ENCODE assay signal across 9 mouse cellular contexts in the genomic region with DNA sequence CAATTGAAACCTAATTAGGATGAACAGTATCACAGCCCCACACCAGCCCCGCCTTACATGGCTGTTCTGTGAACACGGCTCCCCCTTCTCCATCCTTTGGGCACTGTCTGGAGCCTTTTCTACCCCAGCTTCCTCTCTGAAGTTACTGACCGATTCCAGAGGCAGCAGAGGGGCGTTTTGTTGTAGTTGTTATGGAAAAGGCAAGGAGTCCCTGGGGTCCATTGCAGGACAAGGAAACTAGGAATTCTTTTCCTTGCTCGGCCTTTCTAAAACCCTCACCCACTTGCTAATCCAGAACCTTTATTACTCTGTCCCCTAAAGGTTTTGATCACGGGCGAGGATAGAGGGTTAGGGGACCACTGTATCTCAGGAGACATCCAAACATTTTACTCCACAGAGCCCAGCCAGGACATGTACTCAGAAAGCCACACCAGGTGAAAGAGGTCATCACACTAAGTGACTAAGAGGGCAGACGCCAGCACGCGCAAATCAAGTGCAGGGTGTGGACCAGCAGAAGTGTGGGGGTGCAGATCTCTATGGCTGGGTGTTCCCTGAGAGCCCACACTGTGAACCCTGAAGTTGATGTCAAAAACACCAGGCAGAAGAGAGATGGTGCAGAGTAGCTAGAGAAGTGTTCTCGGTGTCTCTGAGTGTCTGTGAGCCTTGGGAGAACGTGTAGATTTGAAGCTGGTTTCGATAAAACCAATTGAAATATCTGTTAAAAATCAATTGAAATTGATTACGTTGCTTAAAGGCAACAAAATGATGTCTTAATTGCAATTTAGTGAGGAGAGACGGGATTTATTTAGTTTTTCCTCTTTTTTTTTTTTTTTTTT. TPM values are rescaled to one million over a fixed set of nuclear protein-coding genes. Genes with fewer than 3 reads are reported as not detected.
DNase-seq lines count a peak whose midpoint lies in the region; ATAC-seq and TF ChIP-seq lines count a peak whose summit lies in the region.
"Had no signal": no experiment of that assay in that cellular context is flagged by ENCODE, and none has a peak within 500 bp of the region (broad histone marks: within the 10 kb centered on the region; RNA-seq: fewer than 3 reads in every experiment).

No protein-coding gene starts in this region.

- no peak for TF ChIP-seq POLR2A in myocyte (IDR thresholded peaks at IDR 0.05; ENCODE audit: insufficient read length, low read depth)

- H3K79me2 ChIP-seq in myocyte (ENCODE audit: control insufficient read depth, insufficient read depth): no peaks in the 10 kb centered on the region

- H3K36me3 ChIP-seq in heart, embryonic 14.5 days (ENCODE audit: control insufficient read depth, insufficient read depth, low read length): no peaks in the 10 kb centered on the region
- no peaks in the 10 kb centered on the region for H3K36me3 ChIP-seq in liver, embryonic 11.5 days (ENCODE audit: control insufficient read depth, insufficient read depth, low read length)
- H3K36me3 ChIP-seq in myocyte (ENCODE audit: control insufficient read depth, insufficient read depth): no peaks in the 10 kb centered on the region

- peak overlapping the region; percentile 58 for H3K4me2 ChIP-seq in heart, embryonic 14.5 days (ENCODE audit: low read length)
- H3K4me2 ChIP-seq in liver, embryonic 11.5 days: peak overlapping the region; percentile 81
- H3K4me2 ChIP-seq in myocyte (ENCODE audit: low read depth): peak overlapping the region; percentile 75

- DNase-seq in right cerebral cortex, postnatal 10 days (ENCODE audit: low spot score in 2 of 2): peak; percentile 34 to 40
- DNase-seq in right cerebral cortex, adult 2 months (ENCODE audit: low spot score in 2 of 2): no peak
- DNase-seq in cerebellum, postnatal 14 days: peak; percentile 36 to 42
- DNase-seq in liver, embryonic 11.5 days (ENCODE audit: low spot score): peak; percentile 46
- no peak for DNase-seq in left cerebral cortex, adult 9 months (ENCODE audit: low spot score in 2 of 2)
- DNase-seq in urinary bladder, postnatal 10 days (ENCODE audit: low spot score): no peak

- peak overlapping the region; percentile 58 for H3ac ChIP-seq in myocyte (ENCODE audit: control insufficient read depth, insufficient read length)

- peak overlapping the region; percentile 51 for H3K9ac ChIP-seq in heart, embryonic 14.5 days (ENCODE audit: low read length)
- H3K9ac ChIP-seq in liver, embryonic 11.5 days (ENCODE audit: low read depth, low read length): peak overlapping the region; percentile 50

- H3K4me3 ChIP-seq in heart, embryonic 14.5 days (ENCODE audit: control insufficient read depth in 1 of 2, insufficient read depth in 1 of 2, low read depth in 1 of 2, low read length in 2 of 2): peak overlapping the region; percentile 45 to 63
- peak overlapping the region; percentile 49 for H3K4me3 ChIP-seq in liver, embryonic 11.5 days (ENCODE audit: low read depth, low read length)
- peak overlapping the region; percentile 72 for H3K4me3 ChIP-seq in myocyte

- no peak overlapping the region; a peak in 1 of 4 replicates for H3K27ac ChIP-seq in heart, embryonic 14.5 days (replicated peaks in 1 of 2; ENCODE audit: control insufficient read depth in 1 of 2, insufficient read depth in 1 of 2, low read depth in 2 of 2, low read length in 2 of 2)
- H3K27ac ChIP-seq in liver, embryonic 11.5 days (ENCODE audit: low read depth, low read length): no peak overlapping the region

- H3K9me3 ChIP-seq in heart, embryonic 14.5 days (ENCODE audit: control insufficient read depth, low read length): no peaks in the 10 kb centered on the region
- H3K9me3 ChIP-seq in liver, embryonic 11.5 days (ENCODE audit: control insufficient read depth, low read length): no peaks in the 10 kb centered on the region

- 16% methylated on average over 15 of the region's 15 CpGs for WGBS in heart, embryonic 14.5 days
- 21% methylated on average over 15 of the region's 15 CpGs for WGBS in liver, embryonic 11.5 days

- H3K27me3 ChIP-seq in heart, embryonic 14.5 days (ENCODE audit: control insufficient read depth, insufficient read depth, low read length): no peaks in the 10 kb centered on the region
- H3K27me3 ChIP-seq in liver, embryonic 11.5 days (replicated peaks; ENCODE audit: control insufficient read depth, insufficient read depth, low read length): no peaks in the 10 kb centered on the region
- no peaks in the 10 kb centered on the region for H3K27me3 ChIP-seq in myocyte (ENCODE audit: control insufficient read depth, insufficient read depth, insufficient read length)

- H3K4me1 ChIP-seq in heart, embryonic 14.5 days (ENCODE audit: control insufficient read depth in 2 of 2, insufficient read depth in 2 of 2, low read length in 2 of 2): peaks cover 2 to 3% of the 10 kb centered on the region in 2 experiments; a peak in 2 of 4 replicates
- peaks cover 17% of the 10 kb centered on the region for H3K4me1 ChIP-seq in liver, embryonic 11.5 days (replicated peaks; ENCODE audit: control insufficient read depth, insufficient read depth, low read length)

- no peak for ATAC-seq in heart, embryonic 14.5 days (ENCODE audit: insufficient number of reproducible peaks, insufficient read depth, low FRiP score, low read depth)
- ATAC-seq in liver, embryonic 11.5 days (replicated peaks; ENCODE audit: low FRiP score): no peak

TF ChIP-seq in myocyte, 11 proteins besides CTCF, POLR2A, EP300 and RAD21:
- TF ChIP-seq USF1 (IDR thresholded peaks at IDR 0.05; ENCODE audit: low read depth) (no peak), SRF (IDR thresholded peaks at IDR 0.05; ENCODE audit: control insufficient read depth, insufficient read length, low read depth) (no peak)

RNA-seq across cellular contexts. Expression of gene Klrb1c, which starts 9.1 kb away (rescaled TPM):
- polyA plus RNA-seq in heart, embryonic 14.5 days (2014; fragmentation: Nextera tagmentation; extraction: Ambion mirVana): not detected in 2 replicates
- not detected in 2 replicates for polyA plus RNA-seq in liver, embryonic 11.5 days (2014; fragmentation: Nextera tagmentation; extraction: Ambion mirVana)
- not detected for polyA plus RNA-seq in myocyte (2012; fragmentation: generic; extraction: Trizol)
- polyA plus RNA-seq: frontal cortex, adult 2 months had no signal

RNA-seq across cellular contexts. Expression of gene Gm44511, which starts 28.0 kb away (rescaled TPM):
- polyA plus RNA-seq in heart, embryonic 14.5 days (2014; fragmentation: Nextera tagmentation; extraction: Ambion mirVana): not detected in 2 replicates
- not detected in 2 replicates for polyA plus RNA-seq in liver, embryonic 11.5 days (2014; fragmentation: Nextera tagmentation; extraction: Ambion mirVana)
- not detected for polyA plus RNA-seq in myocyte (2012; fragmentation: generic; extraction: Trizol)
- polyA plus RNA-seq: frontal cortex, adult 2 months had no signal

RNA-seq across cellular contexts. Expression of gene Klrb1b, which starts 28.0 kb away (rescaled TPM):
- polyA plus RNA-seq in heart, embryonic 14.5 days (2014; fragmentation: Nextera tagmentation; extraction: Ambion mirVana): not detected in 2 replicates
- polyA plus RNA-seq in liver, embryonic 11.5 days (2014; fragmentation: Nextera tagmentation; extraction: Ambion mirVana): not detected in 2 replicates
- not detected for polyA plus RNA-seq in myocyte (2012; fragmentation: generic; extraction: Trizol)
- polyA plus RNA-seq: frontal cortex, adult 2 months had no signal

Comparison
In these comparisons a context has a peak if more than half of its experiments do, and no peak if none do; other contexts are left out.
1. DNase-seq: peak in right cerebral cortex, postnatal 10 days (2 of 2), cerebellum, postnatal 14 days (2 of 2) and liver, embryonic 11.5 days (single experiment); none in right cerebral cortex, adult 2 months (0 of 2), left cerebral cortex, adult 9 months (0 of 2) and urinary bladder, postnatal 10 days (single experiment).
2. Peak in every context shown above with its lines, with median percentiles within 50 percentile points of each other: H3K4me2 ChIP-seq and H3K4me3 ChIP-seq.